Mouse (Mus musculus) hindbrain, embryonic 13.5 days (tissue): ENCODE results near the gene Ltbp2. TPM values are rescaled to one million over a fixed set of nuclear protein-coding genes. Genes with fewer than 3 reads are reported as not detected.

Source experiments
- ATAC-seq: fragments of 200-750 bp; cut with Nextera tagmentation; 2 replicates; pipeline ENCODE4 v1.8.0; 2017; ENCODE audit warnings: moderate TSS enrichment; ENCODE audit not compliant: low FRiP score
- H3K27ac ChIP-seq: fragments of 300-500 bp; sonication (generic); 2 replicates; pipeline ENCODE4 v1.5.1; 2015; ENCODE audit warnings: inconsistent platforms, mild to moderate bottlenecking, moderate library complexity
- H3K27me3 ChIP-seq: fragments of 300-500 bp; sonication (generic); 2 replicates; pipeline ENCODE4 v1.6.1; 2015; ENCODE audit warnings: mild to moderate bottlenecking, inconsistent platforms
- H3K36me3 ChIP-seq: fragments of 300-500 bp; sonication (generic); 2 replicates; pipeline ENCODE4 v1.6.1; 2015; ENCODE audit warnings: mild to moderate bottlenecking, inconsistent platforms
- H3K4me1 ChIP-seq: fragments of 300-500 bp; sonication (generic); replicated peaks from 2 replicates; pipeline ENCODE4 v1.6.1; 2015; ENCODE audit warnings: inconsistent platforms
- H3K4me2 ChIP-seq: fragments of 300-500 bp; sonication (generic); 2 replicates; pipeline ENCODE4 v1.6.1; 2015; ENCODE audit warnings: inconsistent platforms, mild to moderate bottlenecking, moderate library complexity
- H3K4me3 ChIP-seq: fragments of 300-500 bp; sonication (generic); 2 replicates; pipeline ENCODE4 v1.5.1; 2015; ENCODE audit warnings: mild to moderate bottlenecking, inconsistent platforms
- H3K9ac ChIP-seq: fragments of 300-500 bp; sonication (generic); 2 replicates; pipeline ENCODE4 v1.6.1; 2015; ENCODE audit warnings: mild to moderate bottlenecking, inconsistent platforms
- H3K9me3 ChIP-seq: fragments of 300-500 bp; sonication (generic); 2 replicates; pipeline ENCODE4 v1.6.1; 2016; ENCODE audit warnings: inconsistent platforms
- WGBS: fragments of 180-500 bp; shearing (Covaris S2); methylation state at CpG from one replicate; pipeline ENCODE4 v1.1.7; 2015; 5-methylcytosine and 5-hydroxymethylcytosine counted together
- polyA plus RNA-seq: library from polyadenylated mRNA; unstranded; fragments of >200 nt; fragmentation: Nextera tagmentation; extraction: Ambion mirVana; gene quantifications from 2 replicates; pipeline ENCODE4 v1.2.1, GENCODE M21; 2015

The Ltbp2 gene
- polyA plus RNA-seq, 1 experiment from 2014 or later: 0.31 TPM

DNA sequence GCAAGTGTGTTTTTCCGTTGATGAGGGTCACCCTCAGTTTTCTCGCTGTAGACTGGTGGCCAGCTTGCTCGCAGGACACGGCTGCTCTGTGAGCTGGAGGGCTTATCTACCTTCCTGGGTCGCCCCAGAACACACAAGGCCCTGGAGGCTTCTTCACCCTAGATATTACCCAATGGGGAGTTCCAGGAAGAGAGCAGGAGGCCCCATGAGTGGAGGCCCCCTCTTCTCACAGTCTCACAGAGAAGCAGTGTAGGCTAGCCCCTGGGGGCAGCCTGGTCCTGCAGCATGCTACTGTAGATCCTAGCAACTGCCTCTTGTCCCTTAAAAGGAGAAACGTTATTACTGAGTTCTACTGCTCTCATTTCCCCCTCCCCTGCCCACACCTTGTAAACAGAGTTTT, 28.4 kb downstream of the Ltbp2 start:
- Histone ChIP-seq H3K4me1 (0 out of 2 replicates have a peak, but pooled peaks cover 4% of the 10 kb centered on the region), H3K27me3 (no peaks in the 10 kb centered on the region), H3K4me3 (no peak overlapping the region), H3K27ac (no peak overlapping the region), H3K9ac (no peak overlapping the region), H3K9me3 (no peaks in the 10 kb centered on the region), H3K36me3 (no peaks in the 10 kb centered on the region), H3K4me2 (no peak overlapping the region)
- WGBS: 75% methylated on average over 6 of the region's 6 CpGs
- ATAC-seq: no peak

DNA sequence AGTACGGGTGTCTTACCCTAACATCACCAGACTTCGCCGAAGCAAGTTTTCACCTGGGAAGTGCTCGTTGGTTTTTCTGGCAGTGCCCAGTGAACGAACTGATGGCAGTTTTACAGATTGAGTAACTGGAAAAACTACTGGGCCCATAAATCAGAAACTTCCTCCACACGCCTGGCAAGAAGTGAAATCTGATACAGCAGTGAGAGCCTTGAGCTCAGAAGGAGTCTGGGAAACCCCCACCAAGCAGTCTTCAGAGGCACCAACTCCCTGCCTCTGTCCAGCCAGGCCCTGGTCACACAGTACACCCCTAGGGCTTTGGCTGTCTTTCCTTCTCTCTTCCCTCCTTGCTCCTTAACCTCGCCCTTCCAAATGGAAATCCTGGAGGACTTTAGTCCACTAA, 28.9 kb downstream of the Ltbp2 start:
- WGBS: 65% methylated on average over 7 of the region's 7 CpGs
- H3K9ac ChIP-seq: no peak overlapping the region
- no peak overlapping the region for H3K4me2 ChIP-seq
- no peaks in the 10 kb centered on the region for H3K9me3 ChIP-seq
- no peaks in the 10 kb centered on the region for H3K27me3 ChIP-seq
- H3K4me3 ChIP-seq: no peak overlapping the region
- H3K4me1 ChIP-seq: 0 out of 2 replicates have a peak, but pooled peaks cover 4% of the 10 kb centered on the region
- no peaks in the 10 kb centered on the region for H3K36me3 ChIP-seq
- no peak for ATAC-seq
- H3K27ac ChIP-seq: no peak overlapping the region

DNA sequence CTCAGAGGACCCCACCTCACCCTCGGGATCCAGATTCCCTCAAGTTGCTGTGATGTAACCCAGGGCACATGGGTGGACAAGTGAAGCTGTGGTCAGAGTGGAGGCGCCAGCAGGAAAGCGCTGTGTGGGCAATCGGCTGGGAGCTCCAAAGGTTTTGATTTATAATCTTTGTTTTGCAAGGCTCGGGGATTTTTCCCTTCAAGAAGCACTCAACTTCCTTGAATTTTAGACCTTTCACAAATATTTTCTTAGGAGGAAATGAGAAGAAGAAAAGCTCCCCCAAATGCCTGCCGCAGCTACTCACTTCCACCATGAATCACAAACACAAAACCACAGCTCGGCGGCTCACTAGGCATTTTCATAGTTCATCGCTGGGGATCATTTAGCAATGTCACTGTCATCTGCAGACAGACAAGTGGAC, 29.7 kb downstream of the Ltbp2 start:
- H3K4me3 ChIP-seq: no peak overlapping the region

DNA sequence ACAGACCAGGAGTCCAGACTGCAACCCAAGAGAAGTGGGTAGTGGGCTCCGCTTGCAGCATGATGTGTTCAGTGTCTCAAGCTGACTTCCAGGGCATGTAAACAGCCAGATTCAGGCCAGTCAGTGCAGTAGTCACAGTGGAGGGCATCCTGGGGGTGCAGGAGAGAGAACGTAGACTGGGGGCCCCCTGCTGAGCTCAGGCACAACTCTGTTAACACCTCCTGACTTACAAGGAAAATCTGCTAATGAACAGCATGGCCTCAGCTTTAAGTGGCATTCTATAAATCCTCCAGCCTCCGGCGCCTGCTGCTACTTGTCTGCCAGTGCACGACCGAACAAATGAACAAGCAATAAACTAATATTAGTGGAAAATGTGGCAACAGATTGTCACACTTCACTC, 33.6 kb downstream of the Ltbp2 start:
- Histone ChIP-seq H3K4me3 (no peak overlapping the region), H3K27me3 (no peaks in the 10 kb centered on the region), H3K36me3 (no peaks in the 10 kb centered on the region), H3K9me3 (no peaks in the 10 kb centered on the region), H3K4me2 (no peak overlapping the region), H3K27ac (no peak overlapping the region), H3K4me1 (no peaks in the 10 kb centered on the region), H3K9ac (no peak overlapping the region)
- ATAC-seq: no peak
- WGBS: 67% methylated on average over 6 of the region's 6 CpGs

More for the DNA sequence above, 29.7 kb downstream of the Ltbp2 start:
- ATAC-seq: no peak
- no peaks in the 10 kb centered on the region for H3K36me3 ChIP-seq
- no peak overlapping the region for H3K9ac ChIP-seq
- no peak overlapping the region for H3K4me2 ChIP-seq
- 63% methylated on average over 9 of the region's 9 CpGs for WGBS
- no peak overlapping the region for H3K27ac ChIP-seq
- no peaks in the 10 kb centered on the region for H3K9me3 ChIP-seq
- H3K4me1 ChIP-seq: 0 out of 2 replicates have a peak, but pooled peaks cover 3% of the 10 kb centered on the region
- H3K27me3 ChIP-seq: no peaks in the 10 kb centered on the region

DNA sequence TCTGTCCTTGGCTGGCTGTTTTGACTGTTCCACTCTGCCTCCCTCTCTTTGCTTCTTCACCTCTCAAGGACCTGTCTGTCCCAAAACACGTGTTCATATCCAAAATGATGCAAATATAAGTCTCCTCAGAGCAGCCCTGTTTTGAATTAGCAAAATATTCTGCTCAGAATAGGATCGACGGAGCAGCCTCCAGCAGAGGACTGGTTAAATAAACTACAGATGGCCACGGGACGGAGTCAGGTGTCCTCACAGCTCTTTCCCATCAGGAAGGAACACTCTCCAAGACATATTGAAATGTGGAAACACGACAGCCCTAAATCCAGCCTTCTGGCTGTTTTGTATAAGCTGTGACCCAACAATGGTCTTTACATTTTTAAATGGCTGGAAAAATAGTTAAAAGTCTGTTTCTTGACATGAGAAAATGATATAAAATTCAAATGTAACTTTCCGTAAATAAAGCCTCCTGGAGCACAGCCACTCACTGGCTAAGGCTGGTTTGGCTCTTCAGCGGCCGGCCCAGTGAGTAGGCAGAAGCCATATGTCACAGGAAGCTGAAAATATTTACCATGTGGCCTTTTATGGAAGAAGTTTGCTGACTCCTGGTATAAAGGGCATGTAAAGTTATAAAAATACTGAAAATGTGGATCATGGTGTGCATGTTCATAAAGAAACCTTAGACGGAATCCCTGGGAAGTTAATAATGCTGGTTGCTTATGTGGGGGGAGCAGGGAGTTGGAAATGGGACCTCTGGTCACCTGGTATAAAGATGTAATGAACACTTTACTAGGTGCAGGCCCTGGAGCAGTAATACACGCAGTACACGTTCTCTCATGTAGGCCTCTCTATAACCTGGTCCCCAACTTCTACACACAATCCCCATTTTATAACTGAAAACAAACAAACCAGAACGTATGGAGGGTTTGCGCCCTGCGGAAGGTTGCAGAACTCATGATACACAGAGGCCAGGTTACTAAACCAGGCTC, 34.9 kb downstream of the Ltbp2 start:
- Histone ChIP-seq H3K36me3 (no peaks in the 10 kb centered on the region), H3K27ac (no peak overlapping the region), H3K9ac (no peak overlapping the region), H3K9me3 (no peaks in the 10 kb centered on the region), H3K4me2 (no peak overlapping the region), H3K27me3 (no peaks in the 10 kb centered on the region), H3K4me3 (no peak overlapping the region), H3K4me1 (no peaks in the 10 kb centered on the region)
- WGBS: 80% methylated on average over 15 of the region's 15 CpGs
- ATAC-seq: no peak

DNA sequence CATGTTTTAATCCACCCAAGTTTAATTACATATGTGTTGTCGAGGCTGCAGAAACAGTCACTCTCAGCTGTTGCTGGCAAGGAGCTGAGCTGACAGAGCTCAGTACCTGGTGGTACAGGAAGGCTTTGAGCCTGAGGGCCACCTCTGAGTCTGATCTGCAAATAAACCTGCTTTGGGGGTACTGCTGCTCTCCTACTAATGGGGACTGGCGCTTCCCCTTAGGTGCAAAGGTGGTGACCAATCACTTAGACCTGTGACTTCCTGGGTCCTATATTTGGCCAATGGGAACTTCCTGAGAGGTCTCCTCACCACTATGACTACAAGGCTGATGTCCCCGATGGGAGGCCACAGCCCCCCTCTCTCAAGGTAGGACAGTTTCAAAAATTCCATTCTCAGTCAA, 35.6 kb downstream of the Ltbp2 start:
- ATAC-seq: no peak

DNA sequence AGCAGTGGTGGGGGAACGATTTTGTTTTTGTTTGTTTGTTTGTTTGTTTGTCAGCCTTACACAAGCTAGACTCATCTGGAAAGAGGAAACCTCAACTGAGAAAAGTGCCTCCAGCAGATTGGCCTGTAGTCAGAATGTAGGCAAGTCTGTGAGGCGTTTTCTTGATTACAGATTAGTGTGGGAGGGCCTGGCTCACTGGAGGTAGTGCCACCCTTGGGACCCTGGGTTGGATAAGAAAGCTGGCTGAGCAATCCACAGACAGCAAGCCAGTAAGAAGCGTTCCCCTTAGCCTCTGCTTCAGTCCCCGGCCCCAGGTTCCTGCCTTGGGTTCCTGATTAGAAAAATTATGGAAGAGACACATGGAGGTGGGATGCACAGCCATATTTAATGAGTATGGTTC, 36.4 kb downstream of the Ltbp2 start:
- Histone ChIP-seq H3K36me3 (no peaks in the 10 kb centered on the region), H3K27ac (no peak overlapping the region), H3K4me1 (no peaks in the 10 kb centered on the region), H3K4me3 (no peak overlapping the region), H3K9me3 (no peaks in the 10 kb centered on the region), H3K9ac (no peak overlapping the region), H3K27me3 (no peaks in the 10 kb centered on the region), H3K4me2 (no peak overlapping the region)
- WGBS: 85% methylated on average over 4 of the region's 4 CpGs
- ATAC-seq: no peak

More for the DNA sequence above, 35.6 kb downstream of the Ltbp2 start:
- no peaks in the 10 kb centered on the region for H3K36me3 ChIP-seq
- H3K4me1 ChIP-seq: no peaks in the 10 kb centered on the region
- H3K4me2 ChIP-seq: no peak overlapping the region
- H3K27ac ChIP-seq: no peak overlapping the region
- WGBS: 80% methylated on average over 3 of the region's 3 CpGs
- no peak overlapping the region for H3K4me3 ChIP-seq
- no peaks in the 10 kb centered on the region for H3K9me3 ChIP-seq
- no peaks in the 10 kb centered on the region for H3K27me3 ChIP-seq
- H3K9ac ChIP-seq: no peak overlapping the region

DNA sequence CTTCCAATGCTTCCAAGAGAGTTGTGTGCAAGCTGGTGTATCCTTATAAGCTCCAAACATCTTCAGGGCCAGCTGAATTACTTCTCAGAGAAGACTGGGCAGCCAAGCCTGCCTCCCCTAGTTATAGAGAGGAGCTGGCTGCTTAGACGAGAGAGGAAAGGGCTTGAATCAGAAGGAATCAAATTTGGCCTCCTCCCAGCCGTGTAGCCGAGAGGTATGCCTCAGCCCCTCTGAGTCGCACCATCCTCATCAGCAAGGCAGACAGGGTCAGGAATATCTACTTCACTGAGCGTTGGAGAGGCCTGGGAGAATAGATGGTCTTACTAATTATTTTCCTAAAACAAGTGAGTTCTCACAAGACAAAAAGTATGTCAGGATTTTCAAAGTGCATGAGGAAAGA, 40.7 kb downstream of the Ltbp2 start:
- no peak overlapping the region for H3K4me2 ChIP-seq
- no peak for ATAC-seq
- H3K9me3 ChIP-seq: no peaks in the 10 kb centered on the region
- WGBS: 86% methylated on average over 5 of the region's 5 CpGs
- H3K4me1 ChIP-seq: no peaks in the 10 kb centered on the region
- H3K27me3 ChIP-seq: no peaks in the 10 kb centered on the region
- no peak overlapping the region for H3K9ac ChIP-seq
- H3K27ac ChIP-seq: no peak overlapping the region
- H3K36me3 ChIP-seq: no peaks in the 10 kb centered on the region
- H3K4me3 ChIP-seq: no peak overlapping the region

DNA sequence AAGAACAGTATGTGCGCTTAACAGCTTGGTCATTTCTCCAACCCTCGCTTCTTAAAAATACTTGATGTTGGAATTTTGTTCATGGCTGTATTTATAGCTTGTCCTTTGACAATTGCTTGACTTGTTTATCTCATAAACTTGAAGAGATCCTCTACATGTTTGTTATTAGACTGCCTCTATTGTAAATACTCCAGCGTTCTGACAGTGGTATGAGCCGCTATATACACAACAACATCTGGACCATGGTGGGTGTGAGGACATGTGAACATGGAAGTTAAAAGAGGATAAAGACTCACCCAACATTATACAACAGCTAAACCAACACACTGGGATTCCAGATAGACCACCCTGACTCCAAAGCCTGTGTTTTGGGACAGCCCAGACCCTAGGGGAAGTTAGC, 41.6 kb downstream of the Ltbp2 start:
- no peaks in the 10 kb centered on the region for H3K27me3 ChIP-seq
- H3K4me2 ChIP-seq: no peak overlapping the region
- H3K4me3 ChIP-seq: no peak overlapping the region
- no peaks in the 10 kb centered on the region for H3K36me3 ChIP-seq
- no peak for ATAC-seq
- 90% methylated on average over 4 of the region's 4 CpGs for WGBS
- H3K27ac ChIP-seq: no peak overlapping the region
- H3K9me3 ChIP-seq: no peaks in the 10 kb centered on the region
- no peaks in the 10 kb centered on the region for H3K4me1 ChIP-seq
- no peak overlapping the region for H3K9ac ChIP-seq

DNA sequence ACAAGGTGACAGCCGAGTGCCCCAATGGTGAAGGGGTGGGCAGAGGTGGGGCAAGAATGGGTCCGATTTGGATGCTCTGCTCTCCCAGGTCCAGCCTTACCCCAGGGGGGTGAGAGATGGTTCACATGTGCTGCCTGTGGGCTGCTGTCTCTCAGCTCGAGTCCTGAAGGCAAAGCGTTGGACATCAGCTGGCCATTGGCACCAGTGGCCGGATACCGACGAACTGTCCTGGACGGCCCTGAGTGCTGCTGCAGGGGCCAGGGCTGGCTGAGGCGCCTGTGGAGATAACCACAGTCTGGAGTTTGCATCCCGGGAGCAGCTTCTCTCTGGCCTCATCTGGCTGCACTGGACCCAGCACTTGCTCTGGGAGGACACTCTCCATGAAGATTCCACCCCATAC, 44.7 kb downstream of the Ltbp2 start:
- Histone ChIP-seq H3K9ac (no peak overlapping the region), H3K4me3 (no peak overlapping the region), H3K4me2 (no peak overlapping the region), H3K27ac (no peak overlapping the region), H3K27me3 (no peaks in the 10 kb centered on the region), H3K36me3 (no peaks in the 10 kb centered on the region), H3K9me3 (no peaks in the 10 kb centered on the region), H3K4me1 (no peaks in the 10 kb centered on the region)
- 87% methylated on average over 10 of the region's 10 CpGs for WGBS
- ATAC-seq: no peak

DNA sequence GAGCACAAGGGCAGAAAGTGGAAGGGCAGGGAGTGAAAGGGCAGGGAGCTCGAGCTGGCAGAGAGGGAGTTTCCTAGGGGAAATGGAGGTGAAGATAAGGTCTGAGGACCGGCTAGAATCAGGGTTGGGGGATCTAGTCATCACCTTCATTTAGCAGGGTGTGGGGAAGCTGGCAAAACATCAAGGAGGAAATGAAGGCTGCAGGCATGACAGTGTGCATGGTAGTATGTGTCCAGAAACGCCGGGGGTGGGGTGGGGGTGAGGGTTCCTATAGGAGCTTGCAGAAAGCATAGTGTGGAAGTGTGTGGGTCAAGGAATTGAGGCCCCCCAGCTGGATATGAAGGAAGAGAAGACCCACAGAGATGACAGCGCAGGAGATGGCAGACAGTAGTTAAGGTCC, 45.2 kb downstream of the Ltbp2 start:
- ATAC-seq: no peak
- 83% methylated on average over 5 of the region's 5 CpGs for WGBS
- Histone ChIP-seq H3K4me2 (no peak overlapping the region), H3K36me3 (no peaks in the 10 kb centered on the region), H3K4me1 (no peaks in the 10 kb centered on the region), H3K27ac (no peak overlapping the region), H3K9ac (no peak overlapping the region), H3K9me3 (no peaks in the 10 kb centered on the region), H3K4me3 (no peak overlapping the region), H3K27me3 (no peaks in the 10 kb centered on the region)

DNA sequence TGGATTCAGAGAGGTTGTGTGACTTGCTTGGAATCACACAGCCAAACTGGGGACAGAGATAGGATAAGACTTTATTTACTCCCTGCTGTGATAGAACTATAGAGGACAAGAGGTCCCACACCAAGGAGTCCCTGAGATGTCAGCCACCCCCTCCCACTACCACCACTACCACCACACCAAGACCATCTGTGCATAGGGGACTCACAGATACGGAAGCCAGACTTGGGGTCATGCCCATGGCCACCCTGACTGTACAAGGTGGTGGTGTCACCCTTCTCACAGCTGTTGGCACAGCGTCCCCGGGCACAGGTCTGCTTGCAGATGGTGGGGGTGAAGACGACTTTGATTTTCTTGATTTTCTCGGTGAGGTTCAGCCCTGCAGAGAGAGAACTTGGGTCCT, 45.9 kb downstream of the Ltbp2 start:
- WGBS: 90% methylated on average over 5 of the region's 5 CpGs
- Histone ChIP-seq H3K27ac (no peak overlapping the region), H3K4me2 (no peak overlapping the region), H3K36me3 (no peaks in the 10 kb centered on the region), H3K9ac (no peak overlapping the region), H3K4me1 (no peaks in the 10 kb centered on the region), H3K27me3 (no peaks in the 10 kb centered on the region), H3K4me3 (no peak overlapping the region), H3K9me3 (no peaks in the 10 kb centered on the region)
- ATAC-seq: no peak

DNA sequence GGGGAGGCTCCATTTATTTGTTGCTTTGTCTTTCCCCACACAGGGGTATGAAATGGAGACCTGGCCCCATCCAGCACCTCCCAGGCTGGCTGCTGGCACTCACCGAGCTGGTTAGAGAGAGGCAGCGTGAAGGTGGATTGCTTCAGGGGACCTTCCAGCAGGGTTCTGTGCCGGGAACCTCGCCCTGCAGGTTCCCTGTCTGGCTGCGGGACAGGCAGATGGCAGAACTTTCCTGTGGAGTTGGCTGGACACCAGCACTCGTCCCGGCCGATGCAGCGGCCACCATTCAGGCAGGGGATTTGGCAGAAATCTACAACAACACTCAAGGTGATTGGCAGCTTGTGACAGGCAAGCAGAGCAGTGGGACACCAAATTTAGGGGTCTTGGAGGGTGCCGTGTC, 46.4 kb downstream of the Ltbp2 start:
- ATAC-seq: no peak
- 80% methylated on average over 10 of the region's 10 CpGs for WGBS
- no peak overlapping the region for H3K9ac ChIP-seq

More for the DNA sequence above, 46.4 kb downstream of the Ltbp2 start:
- no peaks in the 10 kb centered on the region for H3K27me3 ChIP-seq
- no peak overlapping the region for H3K27ac ChIP-seq
- H3K36me3 ChIP-seq: no peaks in the 10 kb centered on the region
- no peak overlapping the region for H3K4me3 ChIP-seq
- H3K9me3 ChIP-seq: no peaks in the 10 kb centered on the region
- no peaks in the 10 kb centered on the region for H3K4me1 ChIP-seq
- no peak overlapping the region for H3K4me2 ChIP-seq
